Mouse (Mus musculus) embryonic fibroblast, embryonic 13.5 days (primary cell): Measurements from ENCODE around the gene Ppp4r1.

Experiments used
- CTCF ChIP-seq: IDR thresholded peaks from 2 replicates; pipeline ENCODE4 v1.5.1; 2011; ENCODE audit warnings: mild to moderate bottlenecking, control low read depth, low read length, moderate library complexity, borderline replicate concordance; ENCODE audit not compliant: insufficient read depth
- POLR2A ChIP-seq: IDR thresholded peaks from 2 replicates; pipeline ENCODE4 v1.6.1; 2011; ENCODE audit warnings: low read depth, mild to moderate bottlenecking, control low read depth, low read length, moderate library complexity

DNA sequence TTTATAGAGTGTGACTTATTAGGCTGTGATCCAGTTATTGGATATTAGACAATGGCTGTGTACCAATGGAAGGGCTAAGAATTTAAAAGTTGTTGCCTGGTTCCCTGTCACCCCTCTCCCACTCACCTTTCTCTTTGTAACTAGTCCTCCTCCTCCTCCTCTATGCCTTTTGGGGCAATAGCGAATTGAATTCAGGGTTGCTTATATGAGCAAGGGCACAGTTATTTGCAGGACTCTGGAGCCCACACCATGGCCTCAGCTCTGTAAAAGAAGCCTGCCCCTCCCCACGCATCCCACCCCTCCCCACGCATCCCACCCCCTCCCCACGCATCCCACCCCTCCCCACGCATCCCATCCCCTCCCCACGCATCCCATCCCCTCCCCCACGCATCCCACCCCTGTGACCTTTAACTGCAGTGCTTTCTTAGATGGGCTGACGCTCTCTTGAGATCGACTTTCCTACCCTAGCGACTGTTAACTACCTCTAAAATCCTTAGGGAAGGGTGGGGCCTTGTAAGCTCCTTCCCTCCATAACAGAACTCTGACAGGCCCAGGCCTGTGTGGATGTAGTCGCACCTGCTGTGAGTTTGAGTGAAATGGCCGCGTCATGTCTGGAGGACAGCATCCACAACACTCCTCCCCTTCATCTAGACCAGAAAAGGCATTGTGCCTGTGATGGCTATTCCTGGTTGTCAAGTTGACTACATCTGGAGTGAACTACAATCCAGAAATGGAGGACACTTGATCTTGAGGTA, 11.9 kb downstream of the Ppp4r1 start:
- TF ChIP-seq CTCF: no peak
- no peak for TF ChIP-seq POLR2A
